Mouse (Mus musculus) small intestine, adult 2 months (tissue): Measurements from ENCODE around the gene Anapc5. TPM values are rescaled to one million over a fixed set of nuclear protein-coding genes. Genes with fewer than 3 reads are reported as not detected.

Source experiments
- H3K27ac ChIP-seq: fragments of 200-500 bp; 2 replicates; pipeline ENCODE4 v1.5.1; 2012; ENCODE audit warnings: low read depth, low read length, control low read depth, inconsistent platforms; ENCODE audit not compliant: insufficient read depth
- H3K27me3 ChIP-seq: fragments of 200-500 bp; 2 replicates; pipeline ENCODE4 v1.6.1; 2012; ENCODE audit warnings: mild to moderate bottlenecking, moderate library complexity, low read length, inconsistent platforms; ENCODE audit not compliant: control insufficient read depth, insufficient read depth
- H3K36me3 ChIP-seq: fragments of 200-500 bp; 2 replicates; pipeline ENCODE4 v1.6.1; 2012; ENCODE audit warnings: mild to moderate bottlenecking, low read length, control low read depth, inconsistent platforms; ENCODE audit not compliant: control insufficient read depth, insufficient read depth
- H3K4me1 ChIP-seq: fragments of 200-500 bp; 2 replicates; pipeline ENCODE4 v1.6.1; 2012; ENCODE audit warnings: low read length, inconsistent platforms, mixed read lengths; ENCODE audit not compliant: control insufficient read depth, insufficient read depth, insufficient read length
- H3K4me3 ChIP-seq: fragments of 200-500 bp; 2 replicates; pipeline ENCODE4 v1.5.1; 2012; ENCODE audit warnings: low read depth, mild to moderate bottlenecking, control low read depth, inconsistent platforms, low read length, moderate library complexity
- CTCF ChIP-seq: fragments of 200-500 bp; IDR thresholded peaks from 2 replicates; pipeline ENCODE4 v1.5.1; 2012; ENCODE audit warnings: low read depth, mild to moderate bottlenecking, control low read depth, inconsistent platforms, low read length, moderate library complexity, mixed read lengths; ENCODE audit not compliant: insufficient replicate concordance, insufficient read length; ENCODE audit errors: extremely low read depth
- POLR2A ChIP-seq: fragments of 200-500 bp; IDR thresholded peaks from 2 replicates; pipeline ENCODE4 v1.6.1; 2012; ENCODE audit warnings: low read depth, mild to moderate bottlenecking, control low read depth, inconsistent platforms, low read length, moderate library complexity
- WGBS: fragments of 180-500 bp; shearing (Covaris S2); methylation state at CpG from one replicate; pipeline ENCODE4 v1.1.7; 2018; 5-methylcytosine and 5-hydroxymethylcytosine counted together
- polyA plus RNA-seq: library from polyadenylated mRNA; depleted of rRNA; stranded (reverse); fragments of >200 nt; gene quantifications from 2 replicates; pipeline ENCODE4 v1.2.3, GENCODE M21; 2012

Anapc5 gene
- polyA plus RNA-seq, 1 experiment = 94.7 TPM

- 87% methylated on average over 19 of the region's 19 CpGs for WGBS
- peaks cover 7% of the 10 kb centered on the region for H3K27me3 ChIP-seq
- H3K36me3 ChIP-seq = no peaks in the 10 kb centered on the region
- H3K4me3 ChIP-seq = no peak overlapping the region
- H3K4me1 ChIP-seq = peaks cover 2% of the 10 kb centered on the region; the same call in 1 of the 2 replicates
- no peak overlapping the region for H3K27ac ChIP-seq
- no peak for TF ChIP-seq CTCF
- no peak for TF ChIP-seq POLR2A
These were observed 40.2 kb downstream of the Anapc5 start for GRCm38 (mm10) chr5:122780791-122781432.

GRCm38 (mm10) chr5:122779277-122779834, 41.8 kb downstream of the Anapc5 start, which contains the start of gene Camkk2:
Camkk2 (minus strand) TSS chr5:122779409.
- under 1% methylated on average over 59 of the region's 63 CpGs for WGBS
- TF ChIP-seq POLR2A (no peak), CTCF (no peak)
- peaks cover 7% of the 10 kb centered on the region for H3K27me3 ChIP-seq

GRCm38 (mm10) chr5:122778231-122779226, 42.6 kb downstream of the Anapc5 start:
- H3K27ac ChIP-seq = no peak overlapping the region
- WGBS = 7% methylated on average over 54 of the region's 55 CpGs
- H3K4me3 ChIP-seq = peak overlapping the region; percentile 96
- TF ChIP-seq POLR2A = no peak
- no peak for TF ChIP-seq CTCF
- H3K36me3 ChIP-seq = no peaks in the 10 kb centered on the region
- peaks cover 7% of the 10 kb centered on the region for H3K27me3 ChIP-seq
- H3K4me1 ChIP-seq = peaks cover 7% of the 10 kb centered on the region

More at GRCm38 (mm10) chr5:122779277-122779834, 41.8 kb downstream of the Anapc5 start, which contains the start of gene Camkk2:
- Histone ChIP-seq H3K4me3 (peak within 1 kb of the TSS; percentile 96), H3K36me3 (no peaks in the 10 kb centered on the region), H3K4me1 (peaks cover 7% of the 10 kb centered on the region), H3K27ac (peak within 1 kb of the TSS; percentile 79)

GRCm38 (mm10) chr5:122777322-122777721, 43.8 kb downstream of the Anapc5 start:
- peaks cover 7% of the 10 kb centered on the region for H3K4me1 ChIP-seq
- peaks cover 7% of the 10 kb centered on the region for H3K27me3 ChIP-seq
- H3K4me3 ChIP-seq = no peak overlapping the region
- H3K27ac ChIP-seq = no peak overlapping the region
- no peak for TF ChIP-seq POLR2A
- no peak for TF ChIP-seq CTCF
- 78% methylated on average over 2 of the region's 2 CpGs for WGBS
- no peaks in the 10 kb centered on the region for H3K36me3 ChIP-seq

GRCm38 (mm10) chr5:122775646-122776286, 45.4 kb downstream of the Anapc5 start:
- no peak for TF ChIP-seq CTCF
- no peak for TF ChIP-seq POLR2A
- Histone ChIP-seq H3K36me3 (no peaks in the 10 kb centered on the region), H3K4me3 (peak overlapping the region; percentile 46), H3K4me1 (peaks cover 10% of the 10 kb centered on the region), H3K27me3 (peaks cover 7% of the 10 kb centered on the region), H3K27ac (no peak overlapping the region)
- WGBS = 54% methylated on average over 14 of the region's 14 CpGs

GRCm38 (mm10) chr5:122774743-122775611, 46.2 kb downstream of the Anapc5 start:
- Histone ChIP-seq H3K27me3 (peaks cover 7% of the 10 kb centered on the region), H3K4me3 (peak overlapping the region; percentile 46), H3K4me1 (peaks cover 12% of the 10 kb centered on the region), H3K27ac (no peak overlapping the region), H3K36me3 (no peaks in the 10 kb centered on the region)
- 49% methylated on average over 28 of the region's 28 CpGs for WGBS
- no peak for TF ChIP-seq CTCF
- TF ChIP-seq POLR2A = no peak
